Mouse (Mus musculus) retina, adult 2 months (tissue): ENCODE measurements around the gene Ubqln4.

Source experiments
- DNase-seq: peaks from one replicate; pipeline ENCODE4 v3.0.0-alpha.2; 2012; ENCODE audit warnings: low read depth, low spot score

Ubqln4 gene

DNA sequence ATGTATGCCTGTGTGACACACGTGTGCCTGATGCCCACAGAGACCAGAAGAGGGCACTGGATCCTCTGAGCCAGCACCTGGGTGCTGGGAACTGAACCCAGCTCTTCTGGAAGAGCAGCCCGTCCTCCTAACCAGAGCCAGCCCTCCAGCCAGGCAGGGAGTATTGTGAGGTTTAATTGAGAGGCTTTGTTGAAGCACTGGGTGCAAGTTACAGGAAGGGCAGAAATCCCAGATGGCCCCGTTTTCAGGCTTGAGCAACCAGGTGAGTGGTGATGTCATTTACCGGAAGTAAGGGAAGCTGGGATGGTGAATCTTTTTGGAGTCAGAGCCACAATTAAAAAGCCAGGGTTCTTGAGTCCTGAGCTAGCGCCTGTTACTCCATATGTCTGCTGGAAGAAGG, 28.5 kb upstream of the Ubqln4 start:
- DNase-seq, result no peak

DNA sequence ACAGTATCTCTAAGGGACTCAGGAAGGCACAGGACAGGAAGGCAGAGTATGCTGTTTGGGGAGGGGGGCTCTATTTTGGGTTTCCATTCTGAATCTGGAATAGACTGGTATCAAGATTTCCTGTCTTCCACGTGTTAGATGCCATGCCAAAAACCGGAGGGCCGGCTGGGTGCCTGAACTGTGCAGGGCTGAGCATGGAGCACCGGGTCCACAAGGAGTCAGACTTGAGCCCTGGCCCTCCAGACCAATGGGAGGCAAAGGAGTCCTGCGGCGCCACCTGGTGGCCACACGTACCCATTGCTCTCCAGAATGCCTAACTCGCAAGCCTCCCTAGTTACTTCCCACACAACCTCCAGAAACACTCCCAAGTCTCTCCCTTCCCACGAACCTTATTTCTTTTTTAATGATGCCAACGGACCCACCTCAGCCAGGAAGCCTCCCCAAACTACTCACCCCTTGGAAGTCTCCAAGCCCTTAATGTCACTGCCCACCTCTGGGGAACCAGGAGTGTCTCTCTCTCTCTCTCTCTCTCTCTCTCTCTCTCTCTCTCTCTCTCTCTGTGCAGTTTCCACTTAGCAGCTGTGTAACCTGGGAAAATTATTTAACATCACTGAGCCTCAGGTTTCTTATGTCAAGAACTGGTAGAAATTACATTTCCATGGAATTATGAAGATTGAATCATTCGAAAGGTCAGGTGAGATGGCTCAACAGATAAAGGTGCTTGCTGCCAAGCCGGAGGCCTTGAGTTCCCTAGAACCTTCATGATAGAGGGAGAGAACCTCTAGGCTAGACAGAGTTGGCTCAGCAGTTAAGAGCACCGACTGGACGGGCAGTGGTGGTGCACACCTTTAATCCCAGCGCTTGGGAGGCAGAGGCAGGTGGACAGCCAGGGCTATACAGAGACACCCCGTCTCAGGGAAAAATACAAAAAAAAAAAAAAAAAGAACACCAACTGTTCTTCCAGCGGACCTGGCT, 27.1 kb upstream of the Ubqln4 start:
- peak; percentile 71 for DNase-seq

DNA sequence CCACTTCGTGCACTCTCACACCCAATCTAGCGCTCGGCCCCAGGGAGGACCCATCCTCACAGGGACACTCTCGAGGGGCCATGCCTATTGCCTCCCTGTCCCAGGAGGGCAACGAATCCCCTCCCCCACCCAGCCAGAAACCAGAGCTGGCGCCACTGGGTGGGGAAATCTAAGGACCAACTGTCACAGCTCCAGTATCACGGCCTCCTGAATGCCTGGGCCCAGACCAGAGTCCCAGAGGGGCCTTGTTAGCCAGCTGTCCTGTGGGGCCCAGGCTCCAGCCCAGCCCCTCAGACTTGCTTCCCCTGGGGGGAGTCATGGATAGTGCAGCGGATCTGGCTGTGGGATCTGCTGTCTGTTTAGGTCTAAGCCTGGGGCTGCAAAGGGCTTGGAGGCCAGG, 26.0 kb upstream of the Ubqln4 start:
- DNase-seq, result no peak

DNA sequence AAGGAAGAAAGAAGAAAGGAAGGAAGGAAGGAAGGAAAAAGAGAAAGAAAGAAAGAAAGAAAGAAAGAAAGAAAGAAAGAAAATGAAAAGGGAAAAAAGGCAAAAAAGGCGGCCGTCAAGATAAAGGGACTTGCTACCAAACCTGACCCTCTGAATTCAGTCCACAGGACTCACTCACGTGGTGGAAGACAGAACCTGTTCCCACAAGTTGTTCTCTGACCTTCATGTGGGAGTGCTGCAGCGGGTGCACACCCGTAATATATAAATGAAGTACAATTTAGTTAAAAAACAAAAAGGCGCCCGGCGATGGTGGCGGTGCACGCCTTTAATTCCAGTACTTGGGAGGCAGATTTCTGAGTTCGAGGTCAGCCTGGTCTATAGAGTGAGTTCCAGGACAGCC, 24.9 kb upstream of the Ubqln4 start:
- DNase-seq, result no peak

DNA sequence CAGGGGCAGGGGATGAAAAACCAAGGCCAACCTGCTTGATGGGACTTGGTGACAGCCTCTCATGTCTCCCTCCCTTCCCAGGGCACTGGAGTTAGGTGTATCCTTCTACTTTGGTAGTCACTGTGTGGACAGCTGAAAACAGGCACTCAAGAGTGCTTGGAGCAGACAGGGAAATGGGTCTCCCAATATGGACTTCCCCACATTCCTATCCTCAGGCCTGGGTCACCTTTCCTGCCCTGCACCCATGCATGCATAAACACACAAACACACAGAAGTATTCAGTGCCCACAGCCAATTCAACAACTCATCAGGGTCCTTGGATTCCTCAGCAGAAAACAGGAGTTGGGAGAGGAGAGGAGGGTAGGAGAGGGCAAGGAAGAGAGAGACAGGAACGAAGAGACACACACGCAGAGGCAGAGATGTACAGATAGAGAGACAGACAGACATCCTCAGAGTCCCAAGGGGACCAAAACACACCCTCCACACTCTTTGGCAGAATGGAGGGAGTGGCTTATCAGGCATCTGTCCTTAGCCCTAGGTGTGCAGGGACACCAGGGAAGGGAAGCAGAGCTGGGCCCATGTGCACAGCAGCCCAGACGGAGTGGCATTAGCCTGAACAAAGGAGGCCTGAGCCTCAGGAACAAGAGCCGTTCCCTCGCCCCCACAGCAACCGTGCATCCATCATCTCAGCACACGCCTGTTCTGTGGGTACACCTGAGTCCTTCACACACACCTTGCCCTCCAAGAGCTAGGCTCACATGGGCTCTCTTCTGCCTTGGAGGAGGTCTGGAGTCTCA, 24.2 kb upstream of the Ubqln4 start:
- no peak for DNase-seq

DNA sequence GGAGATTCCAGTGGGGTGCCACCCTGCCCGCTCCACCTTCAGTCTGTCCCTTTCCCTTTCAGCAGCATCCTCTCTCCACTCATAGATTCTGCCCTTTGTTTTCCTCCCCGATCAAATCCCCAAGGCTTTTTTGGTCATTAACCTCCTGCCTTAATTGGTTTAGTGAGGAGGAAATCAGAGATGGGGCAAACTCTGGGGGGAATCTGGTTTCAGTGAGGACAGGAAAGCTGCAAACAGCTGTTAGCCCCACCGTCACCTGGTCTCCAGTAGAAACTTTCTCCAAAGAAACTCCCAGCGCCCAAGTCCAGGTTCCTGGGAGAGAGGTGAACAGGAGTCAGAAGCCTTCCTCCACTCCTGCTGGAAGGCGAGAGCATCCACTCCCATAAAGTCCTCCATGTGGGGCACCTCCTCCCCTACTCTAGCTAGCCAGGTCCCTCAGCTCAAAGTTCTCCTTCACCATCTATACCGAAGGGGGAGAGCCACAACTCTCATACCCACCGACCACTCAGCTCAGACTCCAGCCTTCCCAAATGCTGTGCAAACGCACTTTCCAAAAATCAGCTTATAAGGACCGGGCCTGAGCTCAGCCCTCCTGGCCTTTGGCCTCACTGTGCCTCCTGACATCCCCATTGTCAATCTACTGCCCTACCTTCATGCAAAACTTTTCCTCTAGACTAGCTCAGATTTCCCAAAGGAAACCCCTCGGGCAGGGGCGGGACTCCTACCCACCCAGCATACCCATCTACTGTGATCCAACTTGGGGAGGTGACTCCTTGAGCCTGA, 23.3 kb upstream of the Ubqln4 start:
- no peak for DNase-seq

DNA sequence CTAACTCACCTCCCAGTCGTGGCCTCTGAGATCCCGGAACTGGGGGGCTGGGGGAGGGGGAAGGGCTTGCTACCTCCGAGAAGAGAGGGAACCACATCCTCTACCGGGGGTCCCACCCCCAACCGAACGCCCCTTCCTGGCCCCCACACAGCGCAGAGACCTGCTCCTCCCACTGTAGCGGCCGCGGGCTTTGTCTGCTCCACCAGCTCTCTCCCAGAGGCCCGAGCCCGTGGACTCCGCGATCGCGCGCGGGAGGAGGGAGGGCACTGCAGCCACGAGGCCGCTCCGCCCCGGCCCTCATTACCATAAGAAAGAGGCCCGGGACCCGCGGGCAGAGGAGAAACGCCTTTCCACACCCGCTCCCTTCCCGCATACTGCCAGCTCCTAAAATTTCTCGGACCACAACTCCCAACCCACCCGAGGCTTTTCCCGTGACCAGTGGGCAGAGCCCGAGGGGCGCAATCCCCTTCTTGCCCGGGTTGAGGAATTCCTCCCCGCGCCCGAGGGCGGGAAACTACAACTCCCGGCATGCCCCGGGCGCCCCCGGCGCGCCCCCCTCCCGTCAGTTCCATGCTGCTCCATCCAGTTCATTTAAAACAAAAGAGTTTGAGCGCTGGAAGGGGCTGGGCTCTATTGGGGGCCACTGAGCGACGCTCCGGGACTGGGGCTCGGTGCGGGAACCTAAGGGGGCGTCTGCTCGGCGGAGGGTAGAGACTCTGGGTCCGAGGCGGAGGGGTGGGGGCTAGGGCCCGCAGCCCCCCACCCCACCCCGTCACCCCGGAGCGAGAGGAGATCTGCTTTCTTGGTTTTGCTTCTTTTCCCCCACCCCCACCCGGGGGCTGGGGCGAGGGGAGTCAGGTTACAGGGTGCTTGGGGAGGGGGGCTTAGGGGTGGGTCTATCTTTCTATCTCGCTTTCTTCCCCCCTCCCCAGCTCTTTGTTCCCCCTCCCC, 21.9 kb upstream of the Ubqln4 start:
- peak; percentile 63 for DNase-seq

DNA sequence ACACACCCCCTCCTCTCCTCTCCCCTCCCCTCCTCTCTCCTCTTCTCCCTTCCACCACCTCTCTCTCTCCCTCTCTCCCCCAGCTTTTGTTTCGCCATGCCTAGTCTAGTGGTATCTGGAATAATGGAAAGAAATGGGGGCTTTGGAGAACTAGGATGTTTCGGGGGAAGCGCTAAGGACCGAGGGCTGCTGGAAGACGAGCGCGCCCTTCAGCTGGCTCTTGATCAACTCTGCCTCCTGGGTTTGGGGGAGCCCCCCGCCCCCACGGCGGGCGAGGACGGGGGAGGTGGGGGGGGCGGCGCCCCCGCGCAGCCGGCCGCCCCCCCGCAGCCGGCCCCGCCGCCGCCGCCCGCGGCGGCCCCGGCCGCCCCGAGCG, 21.3 kb upstream of the Ubqln4 start, which contains the start of gene Mex3a:
TSS of gene Mex3a (plus strand) at position 97 of the 376 bp plus-strand sequence.
- no peak for DNase-seq

DNA sequence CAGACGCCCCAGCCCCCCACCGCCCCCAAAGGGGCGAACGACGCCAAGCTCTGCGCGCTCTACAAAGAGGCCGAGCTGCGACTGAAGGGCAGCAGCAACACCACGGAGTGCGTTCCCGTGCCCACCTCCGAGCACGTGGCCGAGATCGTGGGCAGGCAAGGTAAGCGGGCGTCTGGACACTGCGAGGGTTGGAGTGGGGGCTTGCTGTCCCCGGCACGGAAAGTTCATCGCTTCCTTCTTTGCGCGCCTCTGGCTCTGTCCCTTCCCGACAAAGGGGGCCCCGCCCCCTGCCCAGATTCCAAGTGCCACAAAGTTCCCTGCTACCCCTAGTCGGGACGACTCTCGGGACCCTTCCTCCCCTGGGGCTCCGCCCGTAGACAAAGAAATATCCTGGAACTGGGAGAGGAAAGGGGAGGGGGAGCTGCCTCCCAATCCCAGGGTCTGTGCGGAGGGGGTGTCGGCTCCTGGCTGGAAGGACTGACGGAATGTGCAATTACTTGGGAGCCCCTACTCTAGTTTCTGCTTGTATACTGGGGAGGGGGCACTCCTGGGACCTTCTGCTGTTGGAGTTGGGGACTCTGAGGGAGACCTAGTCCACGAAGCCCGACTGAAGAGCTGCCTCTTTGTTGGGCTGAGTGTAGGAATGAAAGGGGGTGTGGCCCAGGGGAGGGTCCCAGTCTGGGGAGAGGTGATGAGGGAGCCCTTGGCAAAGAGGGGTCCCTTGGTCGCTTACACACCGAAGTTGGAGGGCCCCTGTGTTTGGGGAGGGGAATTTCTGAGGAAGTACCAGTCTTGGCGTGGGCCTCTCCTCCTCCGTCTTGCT, 20.7 kb upstream of the Ubqln4 start:
- no peak for DNase-seq

DNA sequence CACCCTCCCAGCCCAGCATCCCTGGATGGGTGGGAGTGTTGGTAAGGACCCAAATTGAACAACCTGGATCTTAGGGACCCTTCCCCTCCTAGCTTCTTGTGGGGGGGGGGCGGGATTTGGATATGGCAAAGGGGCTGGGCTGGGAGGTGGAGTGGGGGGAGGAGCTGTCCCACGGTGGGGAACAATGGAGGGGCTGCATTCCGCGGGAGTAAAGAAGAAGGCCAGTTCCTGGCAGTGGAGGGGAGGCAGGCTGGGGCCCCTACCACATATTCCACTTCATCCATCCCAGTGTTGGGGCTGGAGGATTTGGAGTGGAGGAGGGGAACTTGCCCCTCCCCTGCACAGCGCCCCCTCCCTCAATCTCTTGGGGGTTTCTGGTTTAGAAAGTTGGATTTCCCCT, 19.9 kb upstream of the Ubqln4 start:
- DNase-seq, result no peak

DNA sequence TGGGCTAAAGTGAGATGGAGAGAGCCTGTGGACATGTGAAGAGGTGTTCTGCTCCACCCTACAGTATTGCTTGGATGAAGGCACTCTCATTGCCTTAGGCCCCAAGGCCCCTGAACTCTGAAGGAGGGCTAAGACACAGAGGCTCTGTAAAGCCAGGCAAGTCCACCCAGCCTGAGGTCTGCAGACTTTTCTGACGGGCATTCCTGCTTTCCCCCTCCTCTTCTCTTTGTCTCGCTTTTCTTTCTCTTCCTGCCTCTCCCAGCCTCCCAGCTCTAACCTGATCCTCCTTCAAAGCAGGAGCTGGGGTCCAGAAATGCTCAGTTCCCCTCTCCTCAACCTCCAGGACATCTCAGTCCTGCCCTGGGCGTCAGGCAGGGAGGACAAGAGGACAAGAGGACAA, 18.6 kb upstream of the Ubqln4 start:
- no peak for DNase-seq

DNA sequence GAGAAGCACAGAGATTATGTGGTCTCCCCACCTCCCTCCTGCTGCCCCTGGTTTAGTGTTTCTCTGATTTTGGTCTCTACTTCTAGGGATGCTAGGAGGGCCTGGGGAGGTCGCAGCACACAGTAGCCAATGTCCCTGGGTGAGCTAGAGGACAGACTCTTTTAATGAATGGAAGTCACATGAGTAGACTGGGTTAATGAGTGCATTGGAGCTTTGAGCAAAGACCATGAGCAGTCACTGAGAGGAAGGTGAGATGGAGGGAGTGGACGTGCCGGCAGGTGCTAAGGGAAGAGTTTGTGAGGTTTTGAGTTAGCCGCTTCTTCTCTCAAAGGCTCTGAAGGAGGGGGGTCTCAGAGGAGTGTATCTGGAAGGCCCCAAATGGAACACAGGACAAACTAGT, 18.0 kb upstream of the Ubqln4 start:
- DNase-seq, result no peak

DNA sequence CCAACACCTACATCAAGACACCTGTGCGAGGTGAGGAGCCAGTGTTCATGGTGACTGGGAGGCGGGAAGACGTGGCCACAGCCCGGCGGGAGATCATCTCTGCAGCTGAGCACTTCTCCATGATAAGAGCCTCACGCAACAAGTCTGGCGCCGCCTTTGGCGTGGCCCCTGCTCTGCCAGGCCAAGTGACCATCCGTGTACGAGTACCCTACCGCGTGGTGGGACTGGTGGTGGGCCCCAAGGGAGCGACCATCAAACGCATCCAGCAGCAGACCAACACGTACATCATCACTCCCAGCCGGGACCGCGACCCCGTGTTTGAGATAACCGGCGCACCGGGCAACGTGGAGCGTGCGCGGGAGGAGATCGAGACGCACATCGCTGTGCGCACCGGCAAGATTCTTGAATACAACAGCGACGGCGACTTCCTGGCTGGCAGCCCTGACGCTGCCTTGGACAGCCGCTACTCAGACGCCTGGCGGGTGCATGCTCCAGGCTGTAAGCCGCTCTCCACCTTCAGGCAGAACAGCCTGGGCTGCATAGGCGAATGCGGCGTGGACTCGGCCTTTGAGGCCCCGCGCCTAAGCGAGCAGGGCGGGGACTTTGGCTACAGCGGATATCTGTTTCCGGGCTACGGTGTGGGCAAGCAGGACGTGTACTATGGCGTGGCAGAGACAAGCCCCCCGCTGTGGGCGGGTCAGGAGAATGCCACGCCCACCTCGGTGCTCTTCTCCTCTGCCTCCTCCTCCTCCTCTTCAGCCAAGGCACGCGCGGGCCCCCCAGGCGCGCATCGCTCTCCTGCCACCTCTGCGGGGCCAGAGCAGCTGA, 17.2 kb upstream of the Ubqln4 start:
- DNase-seq, result no peak

DNA sequence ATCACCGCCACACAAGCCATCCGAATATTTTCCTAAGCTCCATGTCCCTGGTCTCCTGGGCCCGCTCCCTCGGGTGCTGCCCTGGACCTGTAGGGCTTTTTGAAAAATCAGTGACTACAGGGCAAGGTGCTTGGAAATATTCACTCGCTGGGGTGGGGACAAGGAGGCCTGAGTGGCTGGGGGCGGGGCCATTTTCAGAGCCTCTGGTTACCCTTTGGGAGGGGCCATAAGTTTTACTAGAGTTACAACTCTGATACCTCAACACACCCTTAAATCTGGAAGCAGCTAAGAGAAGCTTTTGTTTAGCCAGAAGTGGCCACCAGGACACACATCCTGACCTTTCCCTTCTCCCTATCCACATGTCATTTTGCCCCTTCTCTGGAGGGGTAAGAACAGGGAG, 16.4 kb upstream of the Ubqln4 start:
- no peak for DNase-seq

DNA sequence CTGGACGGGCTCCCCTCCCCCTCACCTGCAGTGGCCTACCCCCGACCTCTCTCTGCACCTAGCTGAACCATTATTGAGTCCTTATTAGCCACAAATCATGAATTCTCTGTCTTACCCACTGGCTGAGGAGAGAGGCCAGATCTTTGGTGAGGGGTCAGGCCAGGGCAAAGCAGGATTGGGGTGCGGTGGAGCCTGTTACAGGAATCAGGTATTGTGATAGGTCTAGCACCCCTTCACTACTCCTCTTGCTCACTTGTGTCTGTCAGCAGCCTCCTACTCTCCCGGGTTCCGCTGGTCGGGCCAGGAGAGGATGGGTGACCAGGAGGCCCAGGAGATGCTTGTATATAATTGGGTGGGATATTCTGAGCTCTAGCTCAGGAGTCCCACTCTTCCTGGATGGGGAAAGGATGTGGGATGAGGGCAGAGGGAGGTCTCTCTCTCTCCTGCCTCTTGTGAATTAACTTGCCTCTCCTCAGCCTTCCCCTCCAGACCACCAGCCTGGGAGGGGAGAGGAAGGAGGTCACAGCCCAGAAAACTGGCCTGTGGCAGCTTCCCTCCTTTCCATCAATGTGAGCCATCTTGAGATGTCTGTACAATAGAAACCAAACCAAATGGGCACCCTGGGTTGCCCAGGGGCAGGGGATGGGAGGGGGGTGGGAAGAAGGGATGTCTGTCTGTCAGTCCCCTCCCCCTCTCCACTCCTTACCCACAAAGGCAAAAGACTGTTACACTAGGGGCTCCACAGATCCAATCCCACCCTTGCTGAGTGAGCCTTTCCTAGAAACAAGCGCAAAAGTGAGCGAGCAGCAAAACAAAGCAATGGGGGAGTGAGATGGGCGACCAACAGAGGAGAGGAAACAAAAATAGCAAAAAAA, 15.1 kb upstream of the Ubqln4 start:
- no peak for DNase-seq

DNA sequence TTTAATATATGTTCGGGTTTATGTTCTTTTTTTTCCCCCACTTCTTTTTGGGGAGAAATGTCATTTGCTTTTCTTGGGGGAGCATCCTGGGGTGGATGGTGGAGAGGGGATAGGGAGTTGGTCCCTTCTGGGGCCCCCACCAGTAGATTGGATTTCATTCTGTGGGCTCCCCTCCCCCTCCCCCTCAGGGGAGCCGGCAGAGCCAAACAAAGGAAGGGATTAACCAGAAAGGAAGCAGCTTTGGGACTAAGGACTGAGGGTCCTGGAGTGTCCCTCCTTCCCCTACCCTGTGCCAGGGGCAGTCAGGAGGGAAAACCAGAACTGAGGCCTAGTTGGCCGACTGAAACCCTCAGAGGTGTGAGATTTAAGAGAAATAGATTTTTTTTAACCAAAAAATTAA, 14.2 kb upstream of the Ubqln4 start:
- DNase-seq, result no peak

DNA sequence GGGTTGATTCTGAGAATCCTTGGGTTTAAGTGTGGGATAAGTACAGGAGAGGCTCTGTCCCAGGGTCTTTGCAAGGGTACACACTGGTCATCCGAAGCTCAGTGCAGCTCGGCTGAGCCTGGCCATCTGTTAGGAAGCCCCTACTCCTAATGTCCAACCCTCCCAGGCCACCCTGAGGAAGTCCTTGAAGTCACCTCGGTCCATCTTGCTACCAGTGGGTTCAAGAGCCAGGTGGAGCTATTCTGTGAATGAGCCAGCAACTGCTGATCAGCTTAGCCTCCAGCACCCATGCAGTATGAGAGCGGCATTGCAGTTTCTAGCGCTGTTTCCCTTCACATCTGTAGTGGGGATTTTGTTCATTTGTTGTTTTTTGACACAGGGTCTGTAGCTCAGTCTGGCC, 13.5 kb upstream of the Ubqln4 start:
- no peak for DNase-seq
